16 mouse cellular contexts compared by ENCODE assay signal in the genomic region with DNA sequence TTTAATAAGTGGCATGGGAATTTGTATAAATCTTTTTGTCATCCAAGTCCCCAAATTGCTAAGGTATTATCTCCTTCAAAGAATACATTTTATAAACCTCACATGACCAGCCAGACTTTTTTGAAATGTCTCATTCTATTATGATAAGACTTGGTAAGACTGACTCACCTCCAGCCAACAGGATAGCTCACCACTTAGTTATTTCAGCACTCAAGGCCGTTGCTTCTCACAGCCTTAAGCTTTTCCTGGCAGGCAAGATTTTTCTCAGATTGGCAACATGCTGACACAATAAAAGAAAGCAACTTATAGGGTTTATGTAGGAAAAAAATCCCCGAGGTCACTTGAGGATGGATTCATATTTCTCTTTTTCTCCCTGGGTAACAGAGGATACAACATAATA.
"Had no signal": no experiment of that assay in that cellular context is flagged by ENCODE, and none has a peak within 500 bp of the region (broad histone marks: within the 10 kb centered on the region; RNA-seq: fewer than 3 reads in every experiment).

No protein-coding gene starts in this region.

- H3K4me2 ChIP-seq: kidney, embryonic 15.5 days; limb, embryonic 15.5 days; liver, embryonic 12.5 days; liver, embryonic 15.5 days; lung, embryonic 15.5 days; midbrain, embryonic 13.5 days had no signal

- ATAC-seq: liver, embryonic 12.5 days; midbrain, embryonic 13.5 days; midbrain, embryonic 16.5 days had no signal

- H3K9ac ChIP-seq: kidney, embryonic 15.5 days; limb, embryonic 15.5 days; liver, embryonic 12.5 days; liver, embryonic 15.5 days; lung, embryonic 15.5 days; midbrain, embryonic 13.5 days had no signal

- H3K27me3 ChIP-seq: kidney, embryonic 15.5 days; limb, embryonic 15.5 days; liver, embryonic 12.5 days; liver, embryonic 15.5 days; lung, embryonic 15.5 days; megakaryocyte, embryonic 14.5 days; midbrain, embryonic 13.5 days had no signal

- H3K4me3 ChIP-seq: kidney, embryonic 15.5 days; limb, embryonic 15.5 days; liver, embryonic 12.5 days; liver, embryonic 15.5 days; lung, embryonic 15.5 days; megakaryocyte, embryonic 14.5 days; midbrain, embryonic 10.5 days; midbrain, embryonic 13.5 days had no signal

- H3K27ac ChIP-seq: kidney, embryonic 15.5 days; limb, embryonic 15.5 days; liver, embryonic 12.5 days; liver, embryonic 15.5 days; lung, embryonic 15.5 days; midbrain, embryonic 10.5 days; midbrain, embryonic 13.5 days had no signal

- H3K9me3 ChIP-seq: kidney, embryonic 15.5 days; limb, embryonic 15.5 days; liver, embryonic 12.5 days; liver, embryonic 15.5 days; lung, embryonic 15.5 days; megakaryocyte, embryonic 14.5 days; midbrain, embryonic 10.5 days; midbrain, embryonic 13.5 days had no signal

- DNase-seq: kidney, adult 8-10 months; kidney, postnatal 14 days; kidney, postnatal 4 days; lung, adult 18-20 months; lung, postnatal 10 days; lung, postnatal 36 days; thymus, postnatal 25 days had no signal

- H3K36me3 ChIP-seq: kidney, embryonic 15.5 days; limb, embryonic 15.5 days; liver, embryonic 12.5 days; liver, embryonic 15.5 days; lung, embryonic 15.5 days; midbrain, embryonic 10.5 days; midbrain, embryonic 13.5 days had no signal

- H3K4me1 ChIP-seq: kidney, embryonic 15.5 days; limb, embryonic 15.5 days; liver, embryonic 12.5 days; liver, embryonic 15.5 days; lung, embryonic 15.5 days; megakaryocyte, embryonic 14.5 days; midbrain, embryonic 10.5 days; midbrain, embryonic 13.5 days had no signal
